Mouse (Mus musculus) T-cell, adult 66 days (primary cell): ENCODE data around the gene Kctd2. TPM values are rescaled to one million over a fixed set of nuclear protein-coding genes. Genes with fewer than 3 reads are reported as not detected.

ENCODE experiments used
- total RNA-seq, 2 experiments: library from RNA; stranded (reverse); gene quantifications; 3 replicates in 1 of 2; 4 replicates in 1 of 2; pipeline ENCODE4 v1.2.4; 2023

The Kctd2 gene
- total RNA-seq: 10 to 100 TPM; 61.5 TPM

GRCm38 (mm10) chr11:115419531-115420237 is at the start of gene Kctd2, which contains the start of gene Atp5h:
Kctd2 (plus strand) TSS chr11:115420128.
Atp5h (minus strand) TSS chr11:115419962.

DNA sequence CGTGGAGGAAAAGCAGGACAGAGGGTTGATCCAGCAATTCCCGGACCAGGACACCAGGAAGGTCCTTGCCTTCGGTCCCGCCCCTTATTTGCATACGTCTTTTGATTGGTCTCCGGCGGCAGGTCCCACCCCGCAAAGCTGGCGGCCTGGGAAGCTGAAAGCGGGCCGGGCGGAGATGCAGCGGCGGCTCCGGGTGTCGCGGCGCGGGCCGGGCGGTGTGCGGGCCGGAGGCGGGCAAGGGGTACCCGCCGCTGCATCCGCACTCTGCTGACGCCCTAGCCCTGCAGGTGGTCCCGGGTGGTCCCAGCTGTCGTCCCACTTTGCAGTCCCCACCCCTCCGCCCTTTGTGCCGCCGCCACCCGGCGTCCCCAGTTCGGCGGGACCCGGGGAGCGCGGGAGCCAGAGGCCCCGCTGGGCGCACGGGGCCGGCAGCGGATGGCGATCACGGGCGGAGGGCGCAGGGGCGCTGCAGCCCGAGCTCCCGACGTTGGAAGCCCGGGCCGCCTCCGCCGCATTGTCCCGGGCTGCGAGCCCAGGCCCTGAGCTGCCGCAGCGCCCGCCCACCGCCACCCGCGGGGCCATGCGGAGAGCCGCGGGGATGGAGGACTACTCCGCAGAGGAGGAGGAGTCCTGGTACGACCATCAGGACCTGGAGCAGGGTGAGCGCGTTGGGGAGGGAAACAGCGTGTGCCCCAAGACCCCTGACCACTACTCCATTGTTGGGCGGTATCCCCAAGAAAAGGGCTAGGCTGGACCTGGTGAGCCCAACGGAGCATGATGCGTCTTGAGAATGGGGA is 38.0 kb upstream of the Kctd2 start, which contains the start of gene Cdr2l:
Gene Cdr2l, plus strand, starts transcription at position 174 of the 797 bp plus-strand sequence.

DNA sequence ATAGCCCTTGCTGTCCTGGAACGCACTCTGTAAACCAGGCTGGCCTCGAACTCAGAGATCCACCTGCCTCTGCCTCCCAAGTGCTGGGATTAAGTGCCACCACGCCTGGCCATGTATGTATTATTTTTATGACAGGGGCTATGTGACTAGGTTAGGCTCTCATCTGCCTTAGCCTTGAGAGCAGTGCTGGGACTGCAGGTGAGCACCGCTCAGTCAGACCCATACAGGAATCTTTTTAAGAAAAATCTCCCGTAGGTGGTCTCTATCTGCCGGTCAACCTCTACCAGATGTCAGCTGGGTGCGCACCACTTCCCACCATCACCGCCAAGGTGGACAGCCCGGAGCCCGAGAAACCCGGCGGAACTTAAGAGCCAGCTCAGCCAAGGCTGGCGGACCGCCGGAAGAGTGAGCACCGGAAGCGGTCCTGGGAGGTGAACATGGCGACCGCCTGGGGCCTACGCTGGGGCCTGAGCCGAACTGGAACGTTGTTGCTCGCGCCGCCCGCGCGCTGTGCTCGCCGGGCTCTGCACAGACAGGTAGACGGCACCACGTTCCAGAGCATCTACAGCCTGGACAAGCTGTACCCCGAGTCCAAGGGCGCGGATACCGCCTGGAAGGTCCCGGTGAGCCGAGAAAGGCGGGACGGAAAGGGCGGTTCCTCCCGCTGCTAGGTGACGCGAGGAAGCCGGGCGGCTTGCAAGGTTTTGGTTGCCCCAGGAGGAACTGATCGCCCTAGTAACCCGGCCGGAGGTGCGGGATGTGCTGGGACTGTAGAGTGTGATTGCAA is 16.4 kb upstream of the Kctd2 start, which contains the start of gene Mrpl58:
Gene Mrpl58, plus strand, starts transcription at position 415 of the 787 bp plus-strand sequence.

GRCm38 (mm10) chr11:115439906-115440595 is 20.1 kb downstream of the Kctd2 start, which contains the start of gene Trim80:
Trim80 (plus strand) TSS chr11:115440545.

GRCm38 (mm10) chr11:115462243-115462891 is 42.4 kb downstream of the Kctd2 start, which contains the start of gene Slc16a5:
Slc16a5 (plus strand) TSS chr11:115462474.

DNA sequence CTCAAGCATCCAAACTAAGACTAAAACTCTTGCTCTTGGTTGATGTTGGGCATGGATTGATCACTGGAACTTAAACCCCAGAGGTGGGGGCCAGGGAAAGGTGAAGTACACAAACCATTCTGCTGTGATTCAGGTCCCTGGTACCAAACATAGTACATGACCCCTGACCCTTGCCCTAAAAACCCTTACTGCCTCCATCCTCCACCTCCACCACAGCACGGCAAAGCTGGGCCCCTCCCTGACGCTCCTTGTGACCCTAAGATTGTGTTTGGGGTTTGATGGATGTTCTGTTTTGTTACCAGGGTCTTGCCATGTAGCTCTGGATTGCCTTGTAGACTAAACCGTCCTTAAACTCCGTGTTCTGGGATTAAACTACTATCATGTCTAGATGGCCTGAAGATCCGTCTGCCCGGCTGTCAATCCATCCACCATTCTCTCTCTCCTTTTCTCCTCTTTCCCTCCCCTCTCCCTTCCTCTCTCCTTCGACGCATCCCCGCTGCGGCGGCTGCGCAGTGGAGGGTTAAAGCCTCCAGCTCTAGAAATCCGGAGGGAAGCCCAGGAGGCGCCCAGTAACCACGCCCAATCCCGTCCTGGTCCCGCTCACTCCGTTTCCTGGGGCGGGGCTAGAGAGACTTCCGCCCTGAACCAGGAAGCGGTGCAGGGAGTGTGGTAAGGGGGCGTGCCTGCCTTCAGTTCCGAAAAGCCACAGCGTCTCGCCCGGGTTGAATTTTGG is 55.3 kb downstream of the Kctd2 start, which contains the start of gene Armc7:
Gene Armc7, plus strand, starts transcription at position 643 of the 733 bp plus-strand sequence.

Other genes starting within 250 kb of the Kctd2 start
- gene Tmem104, start 232.6 kb upstream of the Kctd2 start, total RNA-seq: 10 to 100 TPM; 15.5 to 25.2 TPM
- gene Nat9, start 232.3 kb upstream of the Kctd2 start, total RNA-seq: 1 to 10 TPM; 5.2 to 5.5 TPM
- not detected for gene Grin2c, start 152.9 kb upstream of the Kctd2 start, total RNA-seq
- gene Fdxr, start 143.1 kb upstream of the Kctd2 start, total RNA-seq: 10 to 100 TPM; 22.5 to 25.4 TPM
- gene Fads6, start 122.5 kb upstream of the Kctd2 start, total RNA-seq: 1 to 10 TPM; 1.1 to 1.2 TPM
- not detected for gene Otop2, start 113.0 kb upstream of the Kctd2 start, total RNA-seq
- gene Ush1g, start 98.1 kb upstream of the Kctd2 start, total RNA-seq: not detected
- not detected for gene Otop3, start 85.4 kb upstream of the Kctd2 start, total RNA-seq
- gene Hid1, start 52.4 kb upstream of the Kctd2 start, total RNA-seq: 10 to 100 TPM; 47.2 to 49.2 TPM
- 1 to 10 TPM; 2.1 to 3.1 TPM for gene Cdr2l, start 38.2 kb upstream of the Kctd2 start, total RNA-seq
- gene Mrpl58, start 16.4 kb upstream of the Kctd2 start, total RNA-seq: 100 to 1,000 TPM; 120 to 151 TPM
- gene Atp5h, start 166 bp upstream of the Kctd2 start, total RNA-seq: 100 to 1,000 TPM; 236 to 252 TPM
- not detected for gene Trim80, start 20.4 kb downstream of the Kctd2 start, total RNA-seq
- 10 to 100 TPM; 23.8 to 32.4 TPM for gene Slc16a5, start 42.3 kb downstream of the Kctd2 start, total RNA-seq
- gene Armc7, start 55.5 kb downstream of the Kctd2 start, total RNA-seq: 10 to 100 TPM; 37.1 to 43.6 TPM
- gene Nt5c, start 71.7 kb downstream of the Kctd2 start, total RNA-seq: 100 to 1,000 TPM; 134 to 141 TPM
- 100 to 1,000 TPM; 208 to 231 TPM for gene Jpt1, start 94.3 kb downstream of the Kctd2 start, total RNA-seq
- 100 to 1,000 TPM; 247 to 268 TPM for gene Sumo2, start 116.1 kb downstream of the Kctd2 start, total RNA-seq
- 10 to 100 TPM; 71.9 to 80.3 TPM for gene Nup85, start 144.3 kb downstream of the Kctd2 start, total RNA-seq
- 10 to 100 TPM; 26.0 to 29.7 TPM for gene Mrps7, start 183.8 kb downstream of the Kctd2 start, total RNA-seq
- gene Gga3, start 183.9 kb downstream of the Kctd2 start, total RNA-seq: 100 to 1,000 TPM in 1 of 2 experiments, 10 to 100 TPM in 1; 85.1 to 112 TPM
- gene Mif4gd, start 192.8 kb downstream of the Kctd2 start, total RNA-seq: 10 to 100 TPM; 61.1 to 61.2 TPM
- gene Slc25a19, start 208.2 kb downstream of the Kctd2 start, total RNA-seq: 10 to 100 TPM; 44.3 to 53.9 TPM